In the genomic region with DNA sequence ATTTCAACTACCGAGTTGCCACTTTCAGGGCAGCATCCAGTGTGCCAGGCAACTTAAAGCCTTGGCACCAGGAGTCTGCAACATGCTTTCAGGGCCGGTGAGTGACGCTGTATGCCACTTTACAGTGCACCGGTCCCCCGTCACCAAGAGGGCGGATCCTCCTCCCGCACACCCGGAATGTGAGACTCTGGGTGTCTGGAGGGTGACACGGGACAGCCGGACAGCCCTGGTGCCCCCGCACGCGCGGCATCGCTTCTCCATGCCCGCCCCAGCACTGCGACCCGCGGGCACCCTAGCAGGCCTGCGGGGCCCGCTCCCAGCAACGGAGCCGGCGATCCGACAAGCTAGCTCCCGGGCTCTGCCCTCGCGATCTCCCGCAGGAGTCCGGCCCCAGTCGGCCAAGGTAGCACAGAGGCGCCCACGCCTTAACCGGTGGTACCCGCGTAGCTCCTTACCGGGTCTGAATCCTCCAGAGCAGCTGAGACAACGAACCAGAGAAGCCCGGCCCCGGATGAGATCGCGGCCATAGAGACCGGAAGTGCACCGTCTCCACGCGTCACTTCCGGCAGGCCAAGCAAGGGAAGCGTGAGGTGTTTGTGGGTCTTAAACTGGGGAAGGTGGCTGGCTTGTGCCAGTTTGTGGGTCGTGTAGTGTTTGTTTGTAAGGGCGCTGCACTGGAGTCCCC, we compare ENCODE assay signal across 7 mouse cellular contexts. TPM values are rescaled to one million over a fixed set of nuclear protein-coding genes. Genes with fewer than 3 reads are reported as not detected.
DNase-seq lines count a peak whose midpoint lies in the region; ATAC-seq lines count a peak whose summit lies in the region.

Zcchc9 (minus strand) TSS at position 551 of the 685 bp plus-strand sequence.

- peak within 1 kb of the TSS; percentile 62 for H3K4me2 ChIP-seq in midbrain, embryonic 13.5 days (replicated peaks)

- no peaks in the 10 kb centered on the region for H3K27me3 ChIP-seq in embryonic facial prominence, embryonic 10.5 days (replicated peaks; ENCODE audit: low read depth, poor library complexity, severe bottlenecking)
- no peaks in the 10 kb centered on the region for H3K27me3 ChIP-seq in limb, embryonic 10.5 days (ENCODE audit: low read depth, poor library complexity, severe bottlenecking)
- H3K27me3 ChIP-seq in midbrain, embryonic 13.5 days, result no peaks in the 10 kb centered on the region

- peak within 1 kb of the TSS; percentile 97 for H3K4me3 ChIP-seq in embryonic facial prominence, embryonic 10.5 days
- peak within 1 kb of the TSS; percentile 87 for H3K4me3 ChIP-seq in limb, embryonic 10.5 days
- H3K4me3 ChIP-seq in midbrain, embryonic 13.5 days (replicated peaks), result peak within 1 kb of the TSS; percentile 95

- peak; percentile 91 for DNase-seq in adrenal gland, postnatal 10 days
- peak; percentile 92 for DNase-seq in embryonic facial prominence, embryonic 10.5 days (ENCODE audit: low spot score)
- peak; percentile 86 for DNase-seq in kidney, adult 11 months
- DNase-seq in limb, embryonic 10.5 days (ENCODE audit: low spot score), result peak; percentile 92
- peak; percentile 82 for DNase-seq in spleen, adult 12 weeks (ENCODE audit: low spot score)

- peaks cover 19% of the 10 kb centered on the region for H3K36me3 ChIP-seq in embryonic facial prominence, embryonic 10.5 days (replicated peaks)
- peaks cover 20% of the 10 kb centered on the region for H3K36me3 ChIP-seq in limb, embryonic 10.5 days
- H3K36me3 ChIP-seq in midbrain, embryonic 13.5 days, result peaks cover 18% of the 10 kb centered on the region

- no peaks in the 10 kb centered on the region for H3K9me3 ChIP-seq in embryonic facial prominence, embryonic 10.5 days
- H3K9me3 ChIP-seq in limb, embryonic 10.5 days (replicated peaks), result no peaks in the 10 kb centered on the region
- no peaks in the 10 kb centered on the region for H3K9me3 ChIP-seq in midbrain, embryonic 13.5 days

- under 1% methylated on average over 50 of the region's 50 CpGs for WGBS in embryonic facial prominence, embryonic 10.5 days
- 0% methylated on average over 50 of the region's 50 CpGs for WGBS in limb, embryonic 10.5 days
- WGBS in midbrain, embryonic 13.5 days, result under 1% methylated on average over 50 of the region's 50 CpGs

- H3K9ac ChIP-seq in midbrain, embryonic 13.5 days (replicated peaks), result peak within 1 kb of the TSS; percentile 98

- peak; percentile 94 for ATAC-seq in granulocyte monocyte progenitor cell, adult 5-6 weeks (replicated peaks; ENCODE audit: poor library complexity, severe bottlenecking)
- ATAC-seq in midbrain, embryonic 13.5 days, result peak; percentile 99

- H3K27ac ChIP-seq in embryonic facial prominence, embryonic 10.5 days (replicated peaks), result peak within 1 kb of the TSS; percentile 97
- H3K27ac ChIP-seq in limb, embryonic 10.5 days, result peak within 1 kb of the TSS; percentile 95
- H3K27ac ChIP-seq in midbrain, embryonic 13.5 days, result peak within 1 kb of the TSS; percentile 96

- peaks cover 11% of the 10 kb centered on the region for H3K4me1 ChIP-seq in embryonic facial prominence, embryonic 10.5 days
- peaks cover 10% of the 10 kb centered on the region; the same call in 1 of the 2 replicates for H3K4me1 ChIP-seq in limb, embryonic 10.5 days
- H3K4me1 ChIP-seq in midbrain, embryonic 13.5 days (replicated peaks), result peaks cover 14% of the 10 kb centered on the region

RNA-seq across cellular contexts. Expression of gene Zcchc9, which starts in this region (rescaled TPM):
- 10 to 100 TPM; 25.5 to 35.4 TPM for total RNA-seq in adrenal gland, postnatal 10 days (2021)
- polyA plus RNA-seq in embryonic facial prominence, embryonic 10.5 days (2016; fragmentation: Nextera tagmentation; extraction: Ambion mirVana), result 31.2 and 32.5 TPM in 2 replicates
- 27.1 and 28.8 TPM in 2 replicates for total RNA-seq in granulocyte monocyte progenitor cell, adult 5-6 weeks (2014; fragmentation: Nextera tagmentation)
- 33.5 and 41.9 TPM in 2 replicates for total RNA-seq in granulocyte monocyte progenitor cell, adult 5-6 weeks (2017)
- polyA plus RNA-seq in limb, embryonic 10.5 days (2016; fragmentation: Nextera tagmentation; extraction: Ambion mirVana), result 30.9 and 32.3 TPM in 2 replicates
- 26.0 and 27.2 TPM in 2 replicates for polyA plus RNA-seq in midbrain, embryonic 13.5 days (2015; fragmentation: Nextera tagmentation; extraction: Ambion mirVana)

Comparison
In these comparisons a context has a peak if more than half of its experiments do, and no peak if none do; other contexts are left out.
1. Peak in every context shown above with its lines: DNase-seq, ATAC-seq, H3K4me3 ChIP-seq and H3K27ac ChIP-seq.